Mouse (Mus musculus) neural tube, postnatal 0 days (tissue): ENCODE measurements around the gene Kprp. TPM values are rescaled to one million over a fixed set of nuclear protein-coding genes. Genes with fewer than 3 reads are reported as not detected.

Source experiments
- polyA plus RNA-seq: library from polyadenylated mRNA; unstranded; fragments of >200 nt; fragmentation: Nextera tagmentation; extraction: Ambion mirVana; gene quantifications from 2 replicates; pipeline ENCODE4 v1.2.1, GENCODE M21; 2015

Kprp gene
- not detected in 2 replicates for polyA plus RNA-seq

DNA sequence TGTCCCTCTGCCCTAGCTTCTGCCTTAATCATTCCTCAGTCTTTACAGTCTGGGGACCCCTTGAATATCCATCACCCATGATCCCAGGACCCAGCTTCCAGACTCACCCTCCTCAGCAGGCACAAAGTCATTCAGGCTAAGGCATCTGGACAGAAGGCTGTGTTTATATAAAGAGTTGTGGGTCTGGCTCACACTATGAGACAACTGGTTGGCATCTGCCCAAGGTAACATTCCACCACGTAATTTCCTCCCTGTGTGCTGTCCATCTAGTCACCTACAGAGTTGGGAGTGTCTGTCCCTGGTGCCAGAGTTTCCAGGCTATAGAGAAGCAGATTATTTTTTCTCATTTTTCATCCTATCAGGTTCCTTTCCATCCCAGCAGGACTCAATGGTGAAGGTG is at the start of gene Kprp:
TSS of gene Kprp (minus strand) at position 140 of the 400 bp plus-strand sequence.

GRCm38 (mm10) chr3:92870116-92870515 is 43.1 kb upstream of the Kprp start, which contains the start of gene 2310050C09Rik:
TSS of gene 2310050C09Rik (minus strand) at chr3:92870216.

DNA sequence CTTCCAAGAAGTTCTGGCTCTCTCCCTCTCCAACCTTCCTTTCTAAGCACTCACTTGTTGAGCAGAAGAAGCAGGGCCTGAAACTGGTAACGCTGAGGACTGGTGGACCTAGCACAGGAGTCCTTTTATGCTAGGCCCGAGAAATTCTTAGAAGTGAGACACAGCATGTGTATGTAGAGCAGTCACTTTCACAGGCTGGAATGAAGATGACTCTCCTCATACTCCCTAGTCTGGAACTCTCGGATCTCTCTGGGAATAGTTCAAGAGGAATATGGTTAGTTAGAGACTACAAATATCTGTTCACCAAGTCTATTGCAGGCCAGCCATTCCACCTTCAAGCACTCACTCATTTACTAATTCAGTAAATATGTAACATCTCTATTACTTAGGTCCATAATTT is 24.1 kb upstream of the Kprp start, which contains the start of gene Lce1l:
TSS of gene Lce1l (minus strand) at position 101 of the 400 bp plus-strand sequence.

GRCm38 (mm10) chr3:92807791-92808190 is 19.3 kb downstream of the Kprp start, which contains the start of gene Lce1k:
TSS of gene Lce1k (minus strand) at chr3:92807891.

GRCm38 (mm10) chr3:92790414-92790813 is 36.6 kb downstream of the Kprp start, which contains the start of gene Lce1j:
TSS of gene Lce1j (minus strand) at chr3:92790514.

GRCm38 (mm10) chr3:92778799-92779198 is 48.2 kb downstream of the Kprp start, which contains the start of gene Lce1i:
TSS of gene Lce1i (minus strand) at chr3:92778899.

Other genes with a start within 250 kb of the Kprp start
- gene Smcp, start 238.2 kb downstream of the Kprp start, polyA plus RNA-seq, result not detected in 2 replicates
- gene 2210017I01Rik, start 219.8 kb downstream of the Kprp start, polyA plus RNA-seq, result not detected in 2 replicates
- gene Lce6a, start 205.6 kb downstream of the Kprp start, polyA plus RNA-seq, result not detected in 2 replicates
- gene Lce1a1, start 178.9 kb downstream of the Kprp start, polyA plus RNA-seq, result not detected in 2 replicates
- gene Lce1b, start 170.3 kb downstream of the Kprp start, polyA plus RNA-seq, result not detected in 2 replicates
- gene Lce1a2, start 156.9 kb downstream of the Kprp start, polyA plus RNA-seq, result not detected in 2 replicates
- not detected in 2 replicates for gene Lce1c, start 148.0 kb downstream of the Kprp start, polyA plus RNA-seq
- not detected in 2 replicates for gene Lce1d, start 140.0 kb downstream of the Kprp start, polyA plus RNA-seq
- not detected in 2 replicates for gene Lce1e, start 118.2 kb downstream of the Kprp start, polyA plus RNA-seq
- not detected in 2 replicates for gene Lce1f, start 106.9 kb downstream of the Kprp start, polyA plus RNA-seq
- gene Gm38119, start 88.2 kb downstream of the Kprp start, polyA plus RNA-seq, result not detected in 2 replicates
- gene Lce1g, start 74.9 kb downstream of the Kprp start, polyA plus RNA-seq, result not detected in 2 replicates
- not detected in 2 replicates for gene Lce1h, start 62.2 kb downstream of the Kprp start, polyA plus RNA-seq
- not detected in 2 replicates for gene Lce1i, start 48.3 kb downstream of the Kprp start, polyA plus RNA-seq
- not detected in 2 replicates for gene Lce1j, start 36.7 kb downstream of the Kprp start, polyA plus RNA-seq
- not detected in 2 replicates for gene Lce1k, start 19.4 kb downstream of the Kprp start, polyA plus RNA-seq
- not detected in 2 replicates for gene Lce1l, start 24.0 kb upstream of the Kprp start, polyA plus RNA-seq
- gene 2310050C09Rik, start 43.0 kb upstream of the Kprp start, polyA plus RNA-seq, result not detected in 2 replicates
- not detected in 2 replicates for gene Lce3a, start 99.0 kb upstream of the Kprp start, polyA plus RNA-seq
- gene Lce3b, start 105.7 kb upstream of the Kprp start, polyA plus RNA-seq, result not detected in 2 replicates
- gene Lce3c, start 117.2 kb upstream of the Kprp start, polyA plus RNA-seq, result not detected in 2 replicates
- gene Lce3d, start 130.1 kb upstream of the Kprp start, polyA plus RNA-seq, result not detected in 2 replicates
- not detected in 2 replicates for gene Lce3e, start 139.8 kb upstream of the Kprp start, polyA plus RNA-seq
- not detected in 2 replicates for gene Lce3f, start 165.0 kb upstream of the Kprp start, polyA plus RNA-seq
- gene Crct1, start 188.4 kb upstream of the Kprp start, polyA plus RNA-seq, result 0.79 and 0.97 TPM in 2 replicates
- gene Lce1m, start 191.8 kb upstream of the Kprp start, polyA plus RNA-seq, result not detected in 2 replicates
- gene Gm4858, start 241.6 kb upstream of the Kprp start, polyA plus RNA-seq, result not detected in 2 replicates